Mouse (Mus musculus): ENCODE results near the gene Igf2r.
"Not testable (repeated sequence)": the region's sequence is repeated elsewhere in the genome, so short reads cannot be mapped to it uniquely, and the experiment has no call there.

Igf2r gene

DNA sequence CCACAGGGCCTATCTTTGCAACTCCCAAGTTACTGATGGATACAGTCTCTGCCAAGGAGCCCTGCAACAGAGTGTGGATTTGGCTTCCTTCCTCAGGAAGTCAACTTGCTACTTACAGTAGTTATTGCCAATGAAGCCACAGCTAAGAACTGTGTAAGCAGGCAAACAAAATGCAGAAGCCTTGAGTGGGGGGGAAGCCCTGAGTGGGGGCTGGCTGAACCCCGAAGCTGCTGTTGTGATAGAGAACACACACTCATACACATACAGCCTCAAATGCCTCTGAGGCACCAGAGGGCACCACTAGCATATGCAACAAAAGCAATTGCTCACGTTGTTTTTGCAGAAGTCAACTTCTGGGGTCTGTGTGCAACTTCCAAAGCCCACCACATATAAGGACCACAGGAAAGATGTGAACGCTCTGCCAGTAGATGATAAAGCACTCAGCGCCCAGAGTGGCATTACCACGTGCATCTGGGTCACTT lies 55.3 kb downstream of the Igf2r start:
- no peak for DNase-seq

DNA sequence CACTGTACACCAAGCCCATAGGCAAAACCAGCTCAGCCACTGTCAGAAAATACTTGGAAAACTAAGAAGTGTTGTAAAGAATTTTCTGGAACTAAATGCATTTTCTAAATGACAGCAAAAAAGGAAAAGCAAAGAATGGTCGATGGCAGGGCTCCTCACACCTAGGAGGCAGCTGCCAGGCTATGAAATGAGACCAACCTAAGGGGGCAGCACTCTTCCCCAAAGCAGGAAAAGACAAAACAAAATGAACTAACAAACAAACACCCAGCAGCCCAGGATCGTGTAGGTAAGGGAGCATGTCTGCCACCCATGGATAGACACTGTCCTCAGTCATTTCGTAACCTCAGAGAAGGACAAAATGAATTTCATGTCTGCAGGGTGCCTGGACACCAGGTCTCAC lies 56.5 kb downstream of the Igf2r start:
- DNase-seq: no peak

DNA sequence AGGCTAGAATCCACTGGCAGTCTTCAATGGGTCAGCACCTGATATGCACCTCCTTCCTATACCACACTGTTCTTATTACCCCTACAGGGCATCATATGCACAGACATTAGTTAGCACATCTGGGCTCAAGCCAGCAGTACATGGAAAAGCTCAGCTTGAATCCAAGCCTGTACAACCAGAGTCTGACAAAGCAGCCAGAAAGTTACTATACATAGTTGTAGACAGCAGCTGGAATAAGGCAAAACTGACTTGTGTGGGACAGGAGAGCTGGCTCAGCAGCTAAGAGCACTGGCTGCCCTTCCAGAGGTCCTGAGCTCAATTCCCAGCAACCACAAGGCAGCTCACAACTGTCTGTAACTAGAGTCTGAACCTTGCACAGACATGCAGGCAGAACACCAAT lies 57.3 kb downstream of the Igf2r start:
- no peak for DNase-seq

DNA sequence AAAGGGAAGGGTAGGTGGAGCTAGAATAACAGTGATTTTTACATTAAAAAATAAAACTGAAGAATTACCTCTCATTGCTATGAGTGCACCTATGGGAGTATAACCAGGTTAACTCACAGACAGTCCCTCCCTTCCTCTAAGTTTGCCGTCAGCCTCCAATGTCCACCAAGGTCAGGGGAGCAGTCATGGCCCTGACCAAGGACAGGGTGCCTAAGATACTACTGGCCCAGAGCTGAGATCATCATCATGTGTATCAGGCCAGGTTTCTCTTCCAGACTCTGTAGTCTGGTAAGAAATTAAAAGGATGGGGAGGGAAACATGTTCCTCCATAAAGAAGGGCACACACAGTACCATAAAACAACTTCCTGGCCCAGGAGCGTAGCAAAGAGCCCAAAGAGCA lies 58.5 kb downstream of the Igf2r start:
- DNase-seq: no peak

DNA sequence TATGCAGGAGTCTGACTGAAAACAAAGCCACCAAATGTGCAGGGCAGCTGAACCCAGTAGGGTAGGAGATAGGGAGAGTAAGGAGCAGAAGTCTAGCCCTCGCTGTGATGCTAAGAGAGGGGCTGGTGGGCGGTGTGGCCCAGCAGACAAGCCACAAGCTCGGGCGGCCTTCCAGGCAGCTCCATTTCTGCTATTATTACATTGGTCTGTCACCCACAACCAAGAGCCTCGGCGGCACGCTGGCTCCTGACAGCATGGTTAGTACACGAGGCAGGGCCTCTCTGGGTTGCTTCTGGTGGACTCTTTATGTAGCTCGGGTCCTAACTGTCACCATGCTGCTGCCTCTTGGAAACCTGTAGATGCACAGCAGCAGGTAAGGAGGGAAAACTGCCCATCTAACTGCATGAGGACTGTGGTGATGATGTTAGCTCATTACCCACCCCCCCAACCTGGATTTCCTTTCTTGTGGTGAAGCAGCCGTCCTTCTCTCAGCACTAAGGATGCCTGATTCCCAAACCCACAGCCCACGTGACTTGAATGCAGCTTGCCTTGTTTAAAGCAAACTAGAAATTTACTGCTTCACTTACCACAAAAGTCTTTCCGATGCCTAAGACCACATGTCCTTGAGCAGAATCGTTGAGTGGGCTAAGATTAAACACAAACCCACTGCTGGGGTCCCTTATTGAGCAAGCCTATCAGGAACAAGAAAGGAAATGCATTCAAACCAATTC lies 59.2 kb downstream of the Igf2r start:
- no peak for DNase-seq

DNA sequence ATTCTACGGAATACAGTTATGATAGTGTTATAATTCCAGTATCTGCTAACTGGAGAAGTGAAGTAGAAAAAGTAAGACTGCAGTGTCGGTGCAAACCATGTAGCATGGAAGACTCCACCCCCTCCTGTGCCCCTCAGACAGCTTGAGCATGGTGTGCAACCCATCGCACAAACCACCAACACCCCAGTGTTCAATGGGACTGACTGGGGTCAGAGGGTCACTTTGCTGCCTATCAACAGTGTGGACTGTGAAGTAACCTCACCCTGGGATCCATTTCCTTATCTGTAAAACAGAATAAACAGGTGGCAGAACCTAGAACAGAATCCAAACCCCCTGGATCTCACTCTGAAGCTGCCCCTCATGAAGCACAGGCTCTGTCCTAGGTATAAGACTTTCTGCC lies 61.1 kb downstream of the Igf2r start:
- no peak for DNase-seq

DNA sequence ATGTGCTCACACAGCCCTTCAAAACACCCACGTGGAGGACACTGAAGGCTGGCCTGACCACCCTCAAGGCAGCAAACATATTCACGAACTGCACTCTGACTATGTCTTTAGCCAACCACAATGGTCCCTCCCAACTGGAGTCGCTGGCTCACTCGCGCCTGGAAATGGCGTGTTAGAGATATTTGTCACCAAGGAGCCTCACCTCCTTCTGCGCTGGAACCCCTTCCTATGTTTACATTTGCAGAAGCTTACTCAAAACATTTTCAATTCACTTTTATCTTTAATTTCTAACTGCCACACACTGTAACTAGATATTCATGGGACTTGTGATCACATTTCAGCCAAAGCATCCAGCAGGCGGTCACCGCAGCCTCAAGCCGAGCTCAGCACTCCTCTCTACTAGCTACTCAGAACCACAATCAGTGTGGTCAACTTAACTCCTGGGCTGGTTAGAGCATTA lies 62.8 kb downstream of the Igf2r start:
- no peak for DNase-seq

DNA sequence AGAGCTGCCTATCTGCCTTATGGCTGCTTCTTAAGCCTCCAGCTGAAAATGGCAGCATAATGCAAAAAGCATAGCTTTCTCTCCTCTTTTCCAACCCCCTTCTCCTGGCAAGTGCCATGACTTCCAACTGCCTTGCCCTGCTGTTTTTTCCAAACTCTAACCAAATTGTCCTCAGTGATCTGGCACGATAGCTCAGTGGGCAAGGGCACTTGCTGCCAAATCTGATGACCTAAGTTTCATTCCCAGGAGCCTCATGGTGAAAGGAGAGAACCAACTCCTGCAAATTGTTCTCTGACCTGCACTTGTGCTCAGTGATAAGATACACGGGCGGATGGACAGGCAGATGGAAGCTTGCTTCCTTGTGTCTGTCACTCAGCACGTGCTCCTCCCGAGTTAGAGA lies 66.6 kb downstream of the Igf2r start:
- no peak for DNase-seq

DNA sequence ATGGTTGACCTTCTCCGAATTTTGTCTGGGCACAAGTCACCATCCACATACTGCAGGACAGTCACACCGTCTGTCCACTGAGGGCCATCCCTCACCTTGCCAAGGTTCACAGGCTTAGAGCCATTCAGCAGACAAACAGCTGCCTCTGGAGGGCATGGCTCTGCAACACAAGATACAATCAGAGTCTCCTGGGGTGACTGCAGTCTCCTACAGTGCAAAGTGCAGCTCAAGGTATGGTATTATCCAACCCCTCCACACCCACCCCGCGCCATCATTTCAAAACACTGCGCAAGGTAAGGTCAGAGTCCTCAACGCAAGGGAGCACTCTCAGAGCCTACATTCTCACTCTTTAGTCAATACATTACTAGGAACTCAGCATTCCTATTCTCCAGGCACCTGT lies 69.1 kb downstream of the Igf2r start:
- DNase-seq: no peak

DNA sequence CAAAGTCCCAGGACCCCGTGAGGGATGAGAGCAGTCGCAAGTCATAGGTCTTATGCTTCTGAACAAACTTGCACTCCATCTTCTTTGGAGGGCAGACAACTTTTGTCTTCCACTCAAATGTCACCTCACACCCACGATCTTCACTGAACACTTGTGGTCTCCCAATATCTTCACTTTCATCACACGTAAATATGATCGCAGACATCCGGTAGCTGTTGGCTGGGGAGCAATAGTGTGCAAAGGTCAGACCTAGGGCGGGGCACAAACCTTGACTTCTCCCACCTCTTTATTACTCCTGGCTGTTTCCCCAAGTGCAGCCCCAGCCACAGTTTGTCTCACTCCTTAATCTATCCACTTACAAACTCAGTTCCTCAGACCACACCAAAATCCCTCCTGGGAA lies 77.6 kb downstream of the Igf2r start:
- no peak for DNase-seq

DNA sequence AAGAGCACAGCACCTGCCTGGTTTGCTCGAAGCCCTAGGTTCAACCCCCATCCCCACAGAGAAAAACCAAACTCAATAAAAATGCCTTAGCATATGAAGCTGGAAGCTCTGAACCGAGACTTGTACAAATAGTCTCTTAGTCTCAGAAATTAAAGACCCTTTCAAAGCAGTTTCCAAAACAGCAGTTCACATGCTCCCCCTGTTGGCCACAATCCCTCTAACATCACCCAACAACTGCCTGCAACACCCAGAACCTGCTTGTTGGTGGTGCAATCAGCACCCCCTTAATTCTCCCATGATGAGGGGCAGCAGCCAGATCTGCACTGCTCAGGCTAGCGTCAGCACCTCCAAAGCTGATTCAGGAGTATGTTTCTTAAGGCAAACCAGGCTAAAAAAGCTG lies 79.9 kb downstream of the Igf2r start:
- peak; percentile 68 for DNase-seq

DNA sequence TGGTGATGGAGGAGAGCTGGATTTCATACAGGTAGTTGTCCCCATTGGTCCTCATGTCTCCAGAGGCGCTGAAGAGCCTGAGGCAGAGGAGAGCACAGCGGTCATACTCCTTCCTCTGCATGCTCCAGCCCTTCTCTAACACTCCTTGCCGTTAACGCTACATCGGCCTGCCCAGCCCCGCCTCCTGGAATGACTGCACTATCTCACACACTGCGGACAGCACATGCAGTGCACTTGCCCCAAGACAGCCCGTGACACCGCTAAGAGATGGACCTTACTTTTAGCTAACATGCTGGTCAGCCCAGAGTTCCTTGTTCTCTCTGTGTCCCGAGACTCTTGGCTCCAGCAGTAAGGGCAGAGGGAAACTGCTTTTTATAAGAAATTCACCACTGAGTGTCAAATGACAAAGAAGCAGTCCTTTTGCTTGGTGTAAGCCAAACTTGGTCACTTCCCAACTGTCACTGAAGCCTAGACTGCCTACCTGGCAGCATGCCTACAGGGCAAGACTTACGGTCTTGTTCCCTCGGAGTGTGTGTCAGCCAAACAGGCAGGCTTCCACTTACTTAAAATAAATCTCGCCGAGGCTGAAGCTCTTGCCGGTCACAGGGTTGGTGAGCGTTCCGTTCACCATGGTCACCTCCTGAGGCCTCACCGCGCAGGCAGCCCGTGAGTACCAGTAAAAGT lies 80.9 kb downstream of the Igf2r start:
- peak; percentile 42 for DNase-seq

DNA sequence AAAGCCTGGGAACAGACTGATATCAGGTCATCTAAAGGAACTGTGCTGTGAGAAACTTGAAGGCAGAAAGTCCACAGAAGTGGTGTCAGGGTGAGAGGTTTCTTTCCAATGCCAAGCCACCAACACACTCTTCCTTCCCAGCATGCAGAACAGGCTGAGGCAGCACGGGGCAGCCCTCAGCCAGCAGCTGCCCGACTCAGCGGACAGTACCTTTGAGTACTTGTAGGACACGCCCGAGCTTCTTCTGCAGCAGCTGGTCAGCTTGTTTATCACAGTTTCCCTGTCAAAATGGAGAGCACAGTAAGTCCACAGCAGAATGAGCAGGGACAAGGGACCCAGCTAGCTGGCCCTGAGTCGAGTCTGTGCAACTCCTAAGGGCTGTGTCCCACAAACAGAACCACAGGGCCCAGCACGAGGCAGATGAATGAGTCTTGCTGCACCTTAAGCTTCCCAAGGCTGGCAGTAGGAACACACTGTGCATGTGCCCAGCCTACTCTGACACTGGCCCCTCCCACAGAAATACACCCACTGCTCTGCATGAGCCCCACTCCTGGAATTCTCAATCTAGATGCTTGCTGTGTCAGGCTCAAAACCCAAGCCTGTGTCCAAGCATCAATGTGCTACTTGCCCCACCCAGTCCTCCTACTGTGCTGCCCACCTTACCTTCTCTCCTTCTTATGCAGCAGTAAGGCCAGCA lies 84.4 kb downstream of the Igf2r start:
- no peak for DNase-seq

DNA sequence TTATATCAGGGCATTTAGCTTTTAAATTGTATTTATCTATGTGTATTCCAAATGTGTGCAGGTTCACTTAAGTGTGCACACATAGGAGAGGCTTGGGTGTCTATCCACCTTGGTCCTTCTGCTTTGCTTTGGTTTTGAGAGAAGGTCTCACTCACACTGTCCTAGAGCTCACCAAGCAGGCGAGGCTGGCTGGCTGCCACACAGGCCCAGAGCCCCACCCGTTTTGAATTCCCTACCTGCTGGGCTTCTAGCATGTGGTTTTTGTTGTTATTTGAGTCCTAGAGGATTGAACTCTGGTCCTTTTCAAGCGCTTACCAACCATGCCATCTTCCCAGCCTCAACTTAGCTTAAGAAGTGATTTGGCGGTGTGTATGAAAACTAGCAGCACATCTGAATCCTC lies 85.1 kb downstream of the Igf2r start:
- DNase-seq: no peak

DNA sequence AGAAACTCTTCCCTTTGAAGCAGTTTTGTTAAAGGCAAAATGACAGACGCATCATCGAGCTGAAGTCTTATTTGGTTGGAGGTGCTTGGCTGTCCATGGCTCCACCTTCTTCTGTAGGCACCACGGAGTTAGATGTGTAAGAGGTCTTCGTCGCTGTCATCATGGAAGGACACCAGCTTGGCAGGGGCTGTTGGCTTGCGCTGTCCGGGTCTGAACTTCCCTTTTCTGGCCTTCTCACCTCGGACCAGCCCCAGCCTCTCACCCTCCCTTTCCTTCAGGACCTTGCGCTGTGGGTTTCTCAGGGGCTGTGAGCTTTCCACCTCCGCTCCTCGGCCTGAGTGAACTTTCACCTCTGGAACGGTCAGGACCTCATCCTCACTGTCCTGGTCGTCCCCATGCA lies 85.9 kb downstream of the Igf2r start:
- no peak for DNase-seq

DNA sequence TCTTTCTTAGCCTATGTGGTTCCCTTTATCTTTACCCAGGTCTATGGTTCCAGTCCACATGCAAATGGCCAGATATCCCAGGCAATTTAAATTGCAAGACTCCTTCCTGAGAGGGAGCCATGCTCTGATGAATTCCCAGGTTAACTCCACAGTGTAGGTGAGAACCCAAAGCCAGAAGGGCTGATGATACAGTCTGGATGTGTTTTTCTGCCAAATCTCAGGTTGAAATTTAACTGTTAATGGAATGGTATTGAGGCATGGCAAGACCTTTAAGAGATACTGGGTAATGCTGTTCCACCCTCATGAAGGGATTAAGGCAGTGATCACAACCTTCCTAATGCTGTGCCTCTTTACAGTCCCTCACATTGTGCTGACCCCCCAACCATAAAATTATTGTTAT lies 91.2 kb downstream of the Igf2r start:
- DNase-seq: no peak

DNA sequence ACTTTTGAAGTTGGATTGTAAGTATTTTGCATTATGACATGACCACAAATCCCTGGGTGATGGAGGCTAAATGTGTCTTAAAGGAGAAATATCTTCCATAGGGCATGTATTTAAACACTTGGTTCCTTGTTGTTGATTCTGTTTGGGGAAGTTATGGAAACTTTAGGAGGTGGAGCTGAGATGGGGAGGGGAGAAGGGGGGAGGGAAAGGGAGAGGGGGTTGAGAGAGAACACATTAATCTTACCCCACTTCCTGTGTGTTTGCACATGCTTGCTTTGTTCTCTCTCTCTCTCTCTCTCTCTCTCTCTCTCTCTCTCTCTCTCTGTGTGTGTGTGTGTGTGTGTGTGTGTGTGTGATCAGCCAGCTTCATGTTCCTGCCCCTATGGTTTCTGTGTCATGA lies 92.3 kb downstream of the Igf2r start:
- DNase-seq: no peak

DNA sequence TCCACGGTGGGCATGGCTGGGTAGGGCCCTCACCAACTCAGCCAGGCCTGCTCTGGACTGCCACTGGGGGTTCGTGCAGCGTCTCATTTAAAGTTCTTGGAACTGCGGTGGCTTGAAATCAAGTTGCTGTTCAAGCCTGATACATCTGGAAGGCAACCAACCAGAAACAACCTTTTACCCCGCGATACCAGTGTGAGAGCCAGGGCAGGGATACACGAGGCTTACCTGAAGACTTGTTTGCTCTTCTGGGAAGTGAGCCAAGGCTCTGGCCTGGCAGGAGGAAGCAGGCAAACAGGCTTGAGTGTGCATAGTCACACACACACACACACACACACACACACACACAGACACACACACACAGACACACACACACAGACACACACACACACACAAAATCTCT lies 93.8 kb downstream of the Igf2r start, which contains the start of gene Slc22a1:
TSS of gene Slc22a1 (minus strand) at position 184 of the 400 bp plus-strand sequence.
- no peak for DNase-seq

DNA sequence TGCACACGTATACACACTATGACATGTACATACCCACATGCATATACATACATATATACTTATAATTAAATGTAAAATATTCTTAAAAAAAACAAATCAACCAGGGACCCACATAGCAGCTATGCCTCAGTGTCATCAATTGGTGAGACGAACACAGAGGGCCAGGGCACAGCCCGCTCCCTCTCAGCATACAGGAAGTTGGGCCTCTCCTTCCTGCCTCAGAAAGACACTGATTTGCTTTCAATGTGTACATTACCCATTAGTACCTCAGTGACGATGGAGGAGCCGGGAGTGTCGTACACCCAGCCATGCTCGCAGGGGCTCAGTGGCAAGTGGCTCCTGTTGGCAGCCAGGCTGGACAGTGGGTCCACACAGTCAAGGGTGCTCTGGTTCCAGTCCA lies 94.5 kb downstream of the Igf2r start:
- DNase-seq: not testable (repeated sequence)

DNA sequence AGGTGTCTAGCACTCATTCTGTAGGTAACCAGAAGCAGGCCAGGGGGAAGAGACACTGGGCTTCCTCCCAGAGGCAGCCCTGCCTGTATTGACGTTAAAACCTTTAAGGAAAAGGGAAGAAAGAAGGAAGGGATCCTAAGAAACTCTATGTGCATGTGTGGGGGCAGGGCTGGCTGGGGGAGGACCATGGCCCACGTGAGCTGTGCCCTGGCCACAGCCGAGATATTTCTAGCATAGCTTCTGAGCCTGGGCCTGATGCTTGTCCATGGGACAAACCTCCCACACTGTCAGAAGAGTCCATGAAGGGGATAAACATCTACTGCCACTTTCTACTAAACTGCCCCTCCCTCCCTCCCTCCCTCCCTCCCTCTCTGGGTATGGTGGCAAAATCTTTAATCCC lies 95.6 kb downstream of the Igf2r start:
- no peak for DNase-seq

DNA sequence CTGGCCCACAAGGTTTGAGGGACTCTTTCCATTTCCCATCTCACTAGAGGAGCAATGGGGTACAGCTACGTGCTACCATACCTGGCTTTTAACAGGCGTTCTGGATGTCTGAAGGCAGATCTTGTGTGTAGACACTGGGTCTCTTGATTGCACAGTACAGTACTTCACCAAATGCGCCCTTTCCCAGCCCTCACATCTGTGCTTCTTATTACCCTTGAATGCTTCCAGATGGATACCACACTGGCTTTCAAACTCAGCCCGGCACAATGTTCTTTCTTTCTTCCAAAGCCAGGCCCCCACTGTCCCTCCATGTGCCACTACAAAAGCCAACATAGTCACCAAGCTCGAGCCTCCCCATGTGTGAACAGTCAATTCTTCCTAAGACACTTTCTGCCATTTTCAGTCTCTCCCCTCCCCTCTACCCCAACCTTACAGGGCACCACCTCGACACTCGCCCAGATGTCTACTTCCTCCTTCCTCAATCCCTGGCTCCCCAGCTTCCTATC lies 97.1 kb downstream of the Igf2r start:
- no peak for DNase-seq

DNA sequence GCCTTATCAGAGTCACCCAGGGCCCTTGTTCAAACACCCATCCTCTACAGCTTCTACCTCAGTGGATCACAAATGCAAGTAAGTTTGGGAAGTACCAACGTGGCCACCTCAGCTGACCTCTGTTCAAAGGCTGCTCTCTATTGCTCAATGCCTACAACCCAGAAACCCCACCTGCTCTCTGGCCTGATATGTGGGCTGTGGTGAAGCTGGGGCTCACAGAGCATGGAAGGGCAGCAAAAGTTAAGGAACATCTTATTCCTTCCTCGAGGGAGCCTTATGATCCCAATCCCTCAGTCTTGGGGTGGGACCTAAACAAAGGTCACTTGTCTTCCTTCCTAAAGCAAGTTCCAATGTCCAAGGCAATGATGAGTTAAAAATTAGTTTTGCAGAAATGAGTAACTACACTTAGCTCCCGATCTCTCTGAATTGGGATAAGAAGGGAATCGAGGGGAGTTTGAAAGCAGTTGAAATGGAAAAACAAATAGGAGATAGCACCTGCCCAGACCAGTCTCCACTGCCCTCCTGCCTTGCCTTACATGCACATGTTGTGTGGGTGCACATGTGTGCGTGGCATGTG lies 98.3 kb downstream of the Igf2r start:
- no peak for DNase-seq

DNA sequence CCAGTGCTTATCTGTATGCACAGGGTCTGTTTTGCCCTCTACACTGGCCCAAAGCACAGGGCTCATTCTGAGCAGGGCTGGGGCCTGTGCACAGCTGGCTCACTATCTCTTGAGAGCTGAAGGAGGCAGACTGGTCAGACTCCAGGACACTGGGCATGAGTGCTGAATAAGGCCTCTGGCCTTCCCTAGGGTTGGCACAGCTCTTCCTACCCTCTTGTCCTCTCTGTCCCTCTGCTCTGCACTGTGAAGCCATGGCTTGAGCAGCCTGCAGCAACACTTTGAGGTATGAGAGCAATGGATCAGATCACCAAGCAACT lies 100.1 kb downstream of the Igf2r start:
- no peak for DNase-seq

Data from right cerebral cortex, postnatal 4 days (tissue).